Mouse (Mus musculus) adrenal gland, adult 10 weeks (tissue): ENCODE results near the gene Ahcy. TPM values are rescaled to one million over a fixed set of nuclear protein-coding genes. Genes with fewer than 3 reads are reported as not detected.

Experiments used
- polyA plus RNA-seq: library from polyadenylated mRNA; stranded (reverse); fragments of 350-450 nt; fragmentation: Illumina TruSeq; extraction: RNeasy Lipid Tissue Mini Kit (QIAGEN cat#74804); gene quantifications from one replicate; pipeline ENCODE4 v1.2.3, GENCODE M21; 2014; ENCODE audit warnings: low read depth, low replicate concordance

Ahcy gene
- polyA plus RNA-seq = 24.5 TPM

GRCm38 (mm10) chr2:155073978-155074765, at the start of gene Ahcy:
Ahcy (minus strand) TSS chr2:155074497.

GRCm38 (mm10) chr2:155018251-155018755, 56.0 kb downstream of the Ahcy start, which contains the start of gene Gm14226:
Gm14226 (plus strand) TSS chr2:155018266.

Other genes starting within 250 kb of the Ahcy start
- 702 TPM for gene Eif2s2, start 181.6 kb downstream of the Ahcy start, polyA plus RNA-seq
- 3.6 TPM for gene Gm14226, start 56.2 kb downstream of the Ahcy start, polyA plus RNA-seq
- gene Itch, start 59.0 kb upstream of the Ahcy start, polyA plus RNA-seq = 105 TPM
- 638 TPM for gene Dynlrb1, start 162.0 kb upstream of the Ahcy start, polyA plus RNA-seq
- 10.9 TPM for gene Map1lc3a, start 201.8 kb upstream of the Ahcy start, polyA plus RNA-seq